Mouse (Mus musculus) induced T-regulatory cell, adult 2 months (primary cell): ENCODE measurements around the gene Tspan5.

Experiments used
- DNase-seq: peaks from one replicate; pipeline ENCODE4 v3.0.0-alpha.2; 2012; ENCODE audit warnings: low read depth

Gene Tspan5

GRCm38 (mm10) chr3:138812565-138812964 is 70.6 kb downstream of the Tspan5 start:
- no peak for DNase-seq

- DNase-seq, result peak; percentile 24
Observed at GRCm38 (mm10) chr3:138813139-138813810, 71.3 kb downstream of the Tspan5 start.

GRCm38 (mm10) chr3:138814457-138814856 is 72.5 kb downstream of the Tspan5 start:
- no peak for DNase-seq

GRCm38 (mm10) chr3:138815127-138815837 is 73.3 kb downstream of the Tspan5 start:
- DNase-seq, result no peak

- DNase-seq, result no peak
Observed at GRCm38 (mm10) chr3:138816888-138817656, 75.1 kb downstream of the Tspan5 start.

GRCm38 (mm10) chr3:138819862-138820261 is 77.9 kb downstream of the Tspan5 start:
- no peak for DNase-seq

- DNase-seq, result no peak
Observed at GRCm38 (mm10) chr3:138820296-138820695, 78.3 kb downstream of the Tspan5 start.

GRCm38 (mm10) chr3:138821886-138822445 is 80.0 kb downstream of the Tspan5 start:
- no peak for DNase-seq

GRCm38 (mm10) chr3:138823857-138824256 is 81.9 kb downstream of the Tspan5 start:
- DNase-seq, result no peak

- DNase-seq, result no peak
Observed at GRCm38 (mm10) chr3:138825296-138825695, 83.3 kb downstream of the Tspan5 start.

- DNase-seq, result no peak
Observed at GRCm38 (mm10) chr3:138826243-138826800, 84.3 kb downstream of the Tspan5 start.

GRCm38 (mm10) chr3:138832827-138833517 is 91.0 kb downstream of the Tspan5 start:
- no peak for DNase-seq

GRCm38 (mm10) chr3:138834174-138834573 is 92.2 kb downstream of the Tspan5 start:
- no peak for DNase-seq

- no peak for DNase-seq
Observed at GRCm38 (mm10) chr3:138836937-138837336, 94.9 kb downstream of the Tspan5 start.

GRCm38 (mm10) chr3:138837651-138838050 is 95.7 kb downstream of the Tspan5 start:
- no peak for DNase-seq

- no peak for DNase-seq
Observed at GRCm38 (mm10) chr3:138839656-138840055, 97.7 kb downstream of the Tspan5 start.

GRCm38 (mm10) chr3:138841288-138841687 is 99.3 kb downstream of the Tspan5 start:
- DNase-seq, result peak; percentile 33

- DNase-seq, result no peak
Observed at GRCm38 (mm10) chr3:138843180-138843579, 101.2 kb downstream of the Tspan5 start.

GRCm38 (mm10) chr3:138843641-138844040 is 101.6 kb downstream of the Tspan5 start:
- no peak for DNase-seq

GRCm38 (mm10) chr3:138845820-138846219 is 103.8 kb downstream of the Tspan5 start:
- no peak for DNase-seq

- DNase-seq, result no peak
Observed at GRCm38 (mm10) chr3:138847809-138848208, 105.8 kb downstream of the Tspan5 start.
